Mouse (Mus musculus) embryonic fibroblast, embryonic 13.5 days (primary cell): Measurements from ENCODE around the gene Camta1.

Source experiments
- CTCF ChIP-seq: IDR thresholded peaks from 2 replicates; pipeline ENCODE4 v1.5.1; 2011; ENCODE audit warnings: mild to moderate bottlenecking, control low read depth, low read length, moderate library complexity, borderline replicate concordance; ENCODE audit not compliant: insufficient read depth
- POLR2A ChIP-seq: IDR thresholded peaks from 2 replicates; pipeline ENCODE4 v1.6.1; 2011; ENCODE audit warnings: low read depth, mild to moderate bottlenecking, control low read depth, low read length, moderate library complexity

DNA sequence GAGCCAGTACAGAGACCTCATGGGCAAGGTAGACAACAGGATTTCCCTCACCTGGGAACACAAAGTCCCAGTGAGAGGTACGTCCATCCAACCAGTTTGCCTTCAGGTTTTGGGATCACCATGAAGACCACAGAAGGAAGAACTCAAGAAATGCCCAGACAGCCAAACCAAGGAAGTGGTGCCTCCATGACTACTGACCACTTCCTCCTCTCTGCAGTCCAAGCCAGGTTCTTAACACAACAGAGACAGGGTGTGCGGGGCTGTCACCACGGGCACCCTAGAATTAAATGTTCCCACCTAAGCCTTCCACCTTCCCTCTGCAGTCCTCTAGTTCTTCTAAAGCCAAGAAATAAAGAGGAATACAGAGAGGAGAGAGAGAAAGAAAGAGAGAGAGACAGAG lies 33.8 kb downstream of the Camta1 start:
- TF ChIP-seq CTCF (no peak), POLR2A (no peak)
